Mouse (Mus musculus) spleen, adult 2 months (tissue): Measurements from ENCODE around the gene Krtap9-1. TPM values are rescaled to one million over a fixed set of nuclear protein-coding genes. Genes with fewer than 3 reads are reported as not detected.
"Not testable (repeated sequence)": the region's sequence is repeated elsewhere in the genome, so short reads cannot be mapped to it uniquely, and the experiment has no call there.

ENCODE experiments used
- DNase-seq, 2 experiments: peaks; one replicate each; pipeline versions ENCODE4 v3.0.0 to v3.0.0-alpha.2; 2012 to 2021; ENCODE audit warnings: low spot score in 2 of 2, low read depth in 1 of 2
- H3K27ac ChIP-seq: fragments of 200-500 bp; 2 replicates; pipeline ENCODE4 v1.5.1; 2012; ENCODE audit warnings: low read length, inconsistent platforms; ENCODE audit not compliant: insufficient read depth
- H3K27me3 ChIP-seq: fragments of 200-500 bp; 2 replicates; pipeline ENCODE4 v1.6.1; 2012; ENCODE audit warnings: mild to moderate bottlenecking, moderate library complexity, low read length, inconsistent platforms; ENCODE audit not compliant: control insufficient read depth, insufficient read depth
- H3K36me3 ChIP-seq: fragments of 200-500 bp; 2 replicates; pipeline ENCODE4 v1.6.1; 2012; ENCODE audit warnings: mild to moderate bottlenecking, low read length, inconsistent platforms; ENCODE audit not compliant: control insufficient read depth, insufficient read depth
- H3K4me1 ChIP-seq: fragments of 200-500 bp; 2 replicates; pipeline ENCODE4 v1.6.1; 2011; ENCODE audit warnings: inconsistent platforms; ENCODE audit not compliant: control insufficient read depth, insufficient read depth, insufficient read length
- H3K4me3 ChIP-seq: fragments of 200-500 bp; 2 replicates; pipeline ENCODE4 v1.5.1; 2011; ENCODE audit warnings: mild to moderate bottlenecking, inconsistent platforms; ENCODE audit not compliant: insufficient read depth, insufficient read length; ENCODE audit errors: extremely low read depth
- CTCF ChIP-seq: fragments of 200-500 bp; IDR thresholded peaks from 2 replicates; pipeline ENCODE4 v1.5.1; 2011; ENCODE audit warnings: mild to moderate bottlenecking, inconsistent platforms; ENCODE audit not compliant: insufficient read depth, insufficient read length, insufficient replicate concordance; ENCODE audit errors: extremely low read depth
- POLR2A ChIP-seq: fragments of 200-500 bp; IDR thresholded peaks from 2 replicates; pipeline ENCODE4 v1.6.1; 2011; ENCODE audit warnings: low read depth, low read length, inconsistent platforms
- WGBS: fragments of 180-500 bp; shearing (Covaris S2); methylation state at CpG from one replicate; pipeline ENCODE4 v1.1.7; 2018; 5-methylcytosine and 5-hydroxymethylcytosine counted together
- polyA plus RNA-seq: library from polyadenylated mRNA; depleted of rRNA; stranded (reverse); fragments of >200 nt; gene quantifications from 2 replicates; pipeline ENCODE4 v1.2.3, GENCODE M21; 2012; rRNA removed

Gene Krtap9-1
- not detected in 2 replicates for polyA plus RNA-seq

- H3K4me3 ChIP-seq, H3K27me3 ChIP-seq, H3K4me1 ChIP-seq, DNase-seq, H3K36me3 ChIP-seq, H3K27ac ChIP-seq: not testable (repeated sequence)
- WGBS, result 78% methylated on average over 1 of the region's 1 CpGs
Observed at GRCm38 (mm10) chr11:99873089-99873488, at the start of gene Krtap9-1. Gene Krtap9-1 (plus strand): TSS chr11:99873389.

GRCm38 (mm10) chr11:99837966-99838365, 35.2 kb upstream of the Krtap9-1 start, which contains the start of gene 2300003K06Rik:
Gene 2300003K06Rik (minus strand): TSS chr11:99838066.
- no peak for DNase-seq
- Histone ChIP-seq H3K27ac (no peak within 1 kb of the TSS), H3K27me3 (no peaks in the 10 kb centered on the region), H3K4me3 (no peak within 1 kb of the TSS), H3K4me1 (no peaks in the 10 kb centered on the region), H3K36me3 (no peaks in the 10 kb centered on the region)
- TF ChIP-seq CTCF (no peak), POLR2A (no peak)
- 76% methylated on average over 1 of the region's 1 CpGs for WGBS

GRCm38 (mm10) chr11:99842185-99842584, 31.0 kb upstream of the Krtap9-1 start:
- DNase-seq, result no peak
- WGBS, result 78% methylated on average over 1 of the region's 1 CpGs
- H3K4me1 ChIP-seq, result no peaks in the 10 kb centered on the region
- no peak overlapping the region for H3K27ac ChIP-seq
- TF ChIP-seq CTCF (no peak), POLR2A (no peak)
- no peaks in the 10 kb centered on the region for H3K27me3 ChIP-seq
- H3K4me3 ChIP-seq, result no peak overlapping the region
- no peaks in the 10 kb centered on the region for H3K36me3 ChIP-seq

GRCm38 (mm10) chr11:99846746-99847145, 26.4 kb upstream of the Krtap9-1 start:
- no peaks in the 10 kb centered on the region for H3K36me3 ChIP-seq
- no peaks in the 10 kb centered on the region for H3K27me3 ChIP-seq
- H3K4me3 ChIP-seq, result no peak overlapping the region
- H3K27ac ChIP-seq, result no peak overlapping the region
- DNase-seq, result no peak
- TF ChIP-seq CTCF (no peak), POLR2A (no peak)
- no peaks in the 10 kb centered on the region for H3K4me1 ChIP-seq
- 92% methylated on average over 2 of the region's 2 CpGs for WGBS

GRCm38 (mm10) chr11:99851508-99851907, 21.7 kb upstream of the Krtap9-1 start, which contains the start of gene Krtap4-16:
Gene Krtap4-16 (minus strand): TSS chr11:99851608.
- TF ChIP-seq POLR2A (no peak), CTCF (no peak)
- Histone ChIP-seq H3K4me3 (no peak within 1 kb of the TSS), H3K27me3 (no peaks in the 10 kb centered on the region), H3K36me3 (no peaks in the 10 kb centered on the region), H3K27ac (no peak within 1 kb of the TSS), H3K4me1 (no peaks in the 10 kb centered on the region)
- no peak for DNase-seq

GRCm38 (mm10) chr11:99854121-99854520, 19.1 kb upstream of the Krtap9-1 start:
- Histone ChIP-seq H3K4me1 (no peaks in the 10 kb centered on the region), H3K4me3 (no peak overlapping the region), H3K36me3 (no peaks in the 10 kb centered on the region), H3K27ac (no peak overlapping the region), H3K27me3 (no peaks in the 10 kb centered on the region)
- TF ChIP-seq POLR2A (no peak), CTCF (no peak)
- WGBS, result 67% methylated on average over 3 of the region's 3 CpGs
- DNase-seq, result no peak

- Histone ChIP-seq H3K4me1 (no peaks in the 10 kb centered on the region), H3K36me3 (no peaks in the 10 kb centered on the region), H3K4me3 (no peak within 1 kb of the TSS), H3K27ac (no peak within 1 kb of the TSS), H3K27me3 (no peaks in the 10 kb centered on the region)
- 75% methylated on average over 2 of the region's 2 CpGs for WGBS
- no peak for DNase-seq
- TF ChIP-seq POLR2A (no peak), CTCF (no peak)
Observed at GRCm38 (mm10) chr11:99857617-99858016, 15.6 kb upstream of the Krtap9-1 start, which contains the start of gene Gm11568. Gene Gm11568 (plus strand): TSS chr11:99857917.

- 81% methylated on average over 2 of the region's 2 CpGs for WGBS
Observed at GRCm38 (mm10) chr11:99858761-99859160, 14.4 kb upstream of the Krtap9-1 start.

GRCm38 (mm10) chr11:99864176-99864575, 9.0 kb upstream of the Krtap9-1 start, which contains the start of gene Gm11559:
Gene Gm11559 (plus strand): TSS chr11:99864476.
- 50% methylated on average over 1 of the region's 1 CpGs for WGBS
- H3K27me3 ChIP-seq, H3K36me3 ChIP-seq, H3K4me3 ChIP-seq, H3K27ac ChIP-seq, H3K4me1 ChIP-seq, DNase-seq: not testable (repeated sequence)

More at GRCm38 (mm10) chr11:99858761-99859160, 14.4 kb upstream of the Krtap9-1 start:
- Histone ChIP-seq H3K4me3 (no peak overlapping the region), H3K27ac (no peak overlapping the region), H3K27me3 (no peaks in the 10 kb centered on the region), H3K36me3 (no peaks in the 10 kb centered on the region), H3K4me1 (no peaks in the 10 kb centered on the region)
- TF ChIP-seq CTCF (no peak), POLR2A (no peak)
- no peak for DNase-seq

- not testable (repeated sequence) for H3K36me3 ChIP-seq, H3K4me3 ChIP-seq, DNase-seq, H3K4me1 ChIP-seq, H3K27me3 ChIP-seq, H3K27ac ChIP-seq
- WGBS, result 35% methylated on average over 1 of the region's 1 CpGs
Observed at GRCm38 (mm10) chr11:99878887-99879286, 5.7 kb downstream of the Krtap9-1 start, which contains the start of gene Gm11567. Gene Gm11567 (plus strand): TSS chr11:99879187.
